Mouse (Mus musculus) megakaryocyte, embryonic 14.5 days (primary cell): ENCODE results near the gene Npcd.

Experiments
- FLI1 ChIP-seq: IDR thresholded peaks from 2 replicates; pipeline ENCODE4 v1.6.1; 2012; ENCODE audit warnings: low read length, inconsistent platforms, mixed read lengths
- GATA1 ChIP-seq: IDR thresholded peaks from 3 replicates; pipeline ENCODE4 v1.6.1; 2012; ENCODE audit warnings: mixed read lengths, low read length, inconsistent platforms, borderline replicate concordance

DNA sequence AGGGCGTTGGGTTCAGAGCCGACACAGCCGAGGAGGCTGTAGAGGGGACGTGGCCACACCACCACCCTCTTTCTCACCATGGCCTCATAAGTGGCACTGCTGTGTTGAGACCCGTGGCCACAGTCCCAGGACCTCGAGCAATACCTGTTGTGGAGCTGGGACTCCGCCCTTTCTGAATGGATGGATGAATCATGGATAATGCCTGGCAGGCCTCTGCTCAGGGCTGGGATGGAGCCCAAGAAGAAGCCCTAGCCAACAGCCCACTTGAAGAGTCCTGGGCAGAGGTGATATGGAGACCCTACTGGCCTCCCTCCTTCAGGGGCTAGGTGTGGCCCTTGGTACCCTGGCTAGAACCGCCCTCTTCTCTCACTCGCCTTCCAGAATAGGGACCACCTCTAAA lies 71.0 kb downstream of the Npcd start:
- TF ChIP-seq FLI1 (no peak), GATA1 (no peak)
